Comparison of ENCODE assay signal across 9 mouse cellular contexts in genomic region chr15:82014745-82015391, GRCm38 (mm10). TPM values are rescaled to one million over a fixed set of nuclear protein-coding genes. Genes with fewer than 3 reads are reported as not detected.
DNase-seq lines count a peak whose midpoint lies in the region; ATAC-seq lines count a peak whose summit lies in the region.
"Had no signal": no experiment of that assay in that cellular context is flagged by ENCODE, and none has a peak within 500 bp of the region (broad histone marks: within the 10 kb centered on the region; RNA-seq: fewer than 3 reads in every experiment).

No protein-coding gene starts in this region.

- peaks cover 6% of the 10 kb centered on the region for H3K4me1 ChIP-seq in neural tube, embryonic 11.5 days (ENCODE audit: control insufficient read depth, insufficient read depth, low read length)
- peaks cover 24% of the 10 kb centered on the region for H3K4me1 ChIP-seq in limb, embryonic 13.5 days
- H3K4me1 ChIP-seq in stomach, embryonic 15.5 days: no peaks in the 10 kb centered on the region

- peak overlapping the region; percentile 86 for H3K9ac ChIP-seq in neural tube, embryonic 11.5 days (ENCODE audit: low read length)
- H3K9ac ChIP-seq in limb, embryonic 13.5 days: peak overlapping the region; percentile 89
- peak overlapping the region; percentile 88 for H3K9ac ChIP-seq in stomach, embryonic 15.5 days

- peak overlapping the region; percentile 78 for H3K4me3 ChIP-seq in neural tube, embryonic 11.5 days (ENCODE audit: low read depth, low read length)
- peak overlapping the region; percentile 92 for H3K4me3 ChIP-seq in limb, embryonic 13.5 days
- H3K4me3 ChIP-seq in stomach, embryonic 15.5 days (replicated peaks): peak overlapping the region; percentile 95

- no peaks in the 10 kb centered on the region for H3K9me3 ChIP-seq in neural tube, embryonic 11.5 days (ENCODE audit: control insufficient read depth, low read length)
- no peaks in the 10 kb centered on the region for H3K9me3 ChIP-seq in limb, embryonic 13.5 days
- H3K9me3 ChIP-seq in stomach, embryonic 15.5 days: no peaks in the 10 kb centered on the region

- no peaks in the 10 kb centered on the region for H3K36me3 ChIP-seq in neural tube, embryonic 11.5 days (ENCODE audit: control insufficient read depth, insufficient read depth, low read length)
- peaks cover 11% of the 10 kb centered on the region for H3K36me3 ChIP-seq in limb, embryonic 13.5 days
- 0 out of 2 replicates have a peak, but pooled peaks cover 4% of the 10 kb centered on the region for H3K36me3 ChIP-seq in stomach, embryonic 15.5 days

- no peak overlapping the region for H3K27ac ChIP-seq in neural tube, embryonic 11.5 days (ENCODE audit: low read depth, low read length)
- H3K27ac ChIP-seq in limb, embryonic 13.5 days: no peak overlapping the region
- H3K27ac ChIP-seq in stomach, embryonic 15.5 days: peak overlapping the region; percentile 76

- peak overlapping the region; percentile 66 for H3K4me2 ChIP-seq in neural tube, embryonic 11.5 days (ENCODE audit: low read depth)
- peak overlapping the region; percentile 95 for H3K4me2 ChIP-seq in limb, embryonic 13.5 days (replicated peaks)
- H3K4me2 ChIP-seq in stomach, embryonic 15.5 days: peak overlapping the region; percentile 94

- WGBS in neural tube, embryonic 11.5 days: 23% methylated on average over 9 of the region's 9 CpGs
- 14% methylated on average over 9 of the region's 9 CpGs for WGBS in limb, embryonic 13.5 days
- WGBS in stomach, embryonic 15.5 days: 19% methylated on average over 9 of the region's 9 CpGs

- no peaks in the 10 kb centered on the region for H3K27me3 ChIP-seq in neural tube, embryonic 11.5 days (ENCODE audit: control insufficient read depth, insufficient read depth, low read length)
- no peaks in the 10 kb centered on the region for H3K27me3 ChIP-seq in limb, embryonic 13.5 days
- H3K27me3 ChIP-seq in stomach, embryonic 15.5 days (replicated peaks): no peaks in the 10 kb centered on the region

- ATAC-seq in neural tube, embryonic 11.5 days (ENCODE audit: insufficient read depth, low FRiP score, low TSS enrichment): no peak
- no peak for ATAC-seq in limb, embryonic 13.5 days (ENCODE audit: low FRiP score, low read depth)
- ATAC-seq in stomach, embryonic 15.5 days (ENCODE audit: insufficient read depth, low FRiP score, low read depth): no peak

- DNase-seq in neural tube, embryonic 11.5 days (ENCODE audit: low spot score): no peak
- no peak for DNase-seq in neural tube, embryonic 10.5 days (ENCODE audit: extremely low spot score, low spot score)
- peak; percentile 58 for DNase-seq in fat pad, adult 2 months (ENCODE audit: extremely low read depth, low read depth, low spot score)
- DNase-seq in adrenal gland, adult 2 months: no peak
- no peak for DNase-seq in adrenal gland, postnatal 14 days

RNA-seq across cellular contexts. Expression of gene Desi1, which starts 18.8 kb away (rescaled TPM):
- polyA plus RNA-seq in neural tube, embryonic 11.5 days (2014; fragmentation: Nextera tagmentation; extraction: Ambion mirVana): 39.8 and 45.9 TPM in 2 replicates
- 26.6 and 26.9 TPM in 2 replicates for polyA plus RNA-seq in limb, embryonic 13.5 days (2015; fragmentation: Nextera tagmentation; extraction: Ambion mirVana)
- 23.0 and 23.4 TPM in 2 replicates for polyA plus RNA-seq in stomach, embryonic 15.5 days (2015; fragmentation: Nextera tagmentation; extraction: Ambion mirVana)
- total RNA-seq in adrenal gland, adult 2 months (2021): 100 to 1,000 TPM in 1 of 2 experiments, 10 to 100 TPM in 1; 56.0 to 149 TPM
- polyA plus RNA-seq in adrenal gland, adult 2 months (2012; rRNA removed): 100.0 and 101 TPM in 2 replicates
- total RNA-seq in adrenal gland, postnatal 14 days (2021): 68.4 and 74.8 TPM in 2 replicates

RNA-seq across cellular contexts. Expression of gene Xrcc6, which starts 27.2 kb away (rescaled TPM):
- 73.2 and 73.8 TPM in 2 replicates for polyA plus RNA-seq in neural tube, embryonic 11.5 days (2014; fragmentation: Nextera tagmentation; extraction: Ambion mirVana)
- polyA plus RNA-seq in limb, embryonic 13.5 days (2015; fragmentation: Nextera tagmentation; extraction: Ambion mirVana): 88.5 and 92.1 TPM in 2 replicates
- polyA plus RNA-seq in stomach, embryonic 15.5 days (2015; fragmentation: Nextera tagmentation; extraction: Ambion mirVana): 76.6 and 83.2 TPM in 2 replicates
- 10 to 100 TPM; 73.2 to 87.0 TPM for total RNA-seq in adrenal gland, adult 2 months (2021)
- 23.8 and 27.6 TPM in 2 replicates for polyA plus RNA-seq in adrenal gland, adult 2 months (2012; rRNA removed)
- total RNA-seq in adrenal gland, postnatal 14 days (2021): 120 and 140 TPM in 2 replicates

RNA-seq across cellular contexts. Expression of gene Snu13, which starts 32.5 kb away (rescaled TPM):
- polyA plus RNA-seq in neural tube, embryonic 11.5 days (2014; fragmentation: Nextera tagmentation; extraction: Ambion mirVana): 283 and 301 TPM in 2 replicates
- 294 and 308 TPM in 2 replicates for polyA plus RNA-seq in limb, embryonic 13.5 days (2015; fragmentation: Nextera tagmentation; extraction: Ambion mirVana)
- polyA plus RNA-seq in stomach, embryonic 15.5 days (2015; fragmentation: Nextera tagmentation; extraction: Ambion mirVana): 259 and 287 TPM in 2 replicates
- 10 to 100 TPM; 84.9 to 91.7 TPM for total RNA-seq in adrenal gland, adult 2 months (2021)
- 61.5 and 68.6 TPM in 2 replicates for polyA plus RNA-seq in adrenal gland, adult 2 months (2012; rRNA removed)
- 79.0 and 82.3 TPM in 2 replicates for total RNA-seq in adrenal gland, postnatal 14 days (2021)

RNA-seq across cellular contexts. Expression of gene 1700029P11Rik, which starts 34.5 kb away (rescaled TPM):
- polyA plus RNA-seq in neural tube, embryonic 11.5 days (2014; fragmentation: Nextera tagmentation; extraction: Ambion mirVana): not detected in 2 replicates
- not detected in 2 replicates for polyA plus RNA-seq in limb, embryonic 13.5 days (2015; fragmentation: Nextera tagmentation; extraction: Ambion mirVana)
- polyA plus RNA-seq in stomach, embryonic 15.5 days (2015; fragmentation: Nextera tagmentation; extraction: Ambion mirVana): not detected in 2 replicates
- total RNA-seq in adrenal gland, adult 2 months (2021): not detected
- not detected in 2 replicates for polyA plus RNA-seq in adrenal gland, adult 2 months (2012; rRNA removed)
- not detected in 2 replicates for total RNA-seq in adrenal gland, postnatal 14 days (2021)
- total RNA-seq: common myeloid progenitor, adult 5-6 weeks had no signal
- polyA plus RNA-seq: thymus, postnatal 0 days had no signal

RNA-seq across cellular contexts. Expression of gene 4930407I10Rik, which starts 44.1 kb away (rescaled TPM):
- polyA plus RNA-seq in neural tube, embryonic 11.5 days (2014; fragmentation: Nextera tagmentation; extraction: Ambion mirVana): not detected in 2 replicates
- polyA plus RNA-seq in limb, embryonic 13.5 days (2015; fragmentation: Nextera tagmentation; extraction: Ambion mirVana): 0.03 TPM in 1 of 2 replicates, not detected in the other
- polyA plus RNA-seq in stomach, embryonic 15.5 days (2015; fragmentation: Nextera tagmentation; extraction: Ambion mirVana): not detected in 2 replicates
- total RNA-seq in adrenal gland, adult 2 months (2021): not detected
- polyA plus RNA-seq in adrenal gland, adult 2 months (2012; rRNA removed): not detected in 2 replicates
- total RNA-seq in adrenal gland, postnatal 14 days (2021): not detected in 2 replicates
- total RNA-seq: common myeloid progenitor, adult 5-6 weeks had no signal
